Mouse (Mus musculus) adrenal gland, adult 2 months (tissue): ENCODE measurements around the gene Azi2. TPM values are rescaled to one million over a fixed set of nuclear protein-coding genes. Genes with fewer than 3 reads are reported as not detected.

Experiments
- DNase-seq: peaks from one replicate; pipeline ENCODE4 v3.0.0; 2021
- long read RNA-seq: library from polyadenylated mRNA; stranded (forward); transcript quantifications from one replicate; pipeline ENCODE4 v2.0.0, GENCODE M21; 2021
- polyA plus RNA-seq: library from polyadenylated mRNA; depleted of rRNA; stranded (reverse); fragments of >200 nt; gene quantifications from 2 replicates; pipeline ENCODE4 v1.2.3, GENCODE M21; 2012; rRNA removed
- total RNA-seq, 2 experiments: library from RNA; stranded (reverse); gene quantifications; 2 replicates each; pipeline ENCODE4 v1.2.3; 2021

Azi2 gene
- total RNA-seq (10 to 100 TPM; 68.6 to 76.7 TPM), polyA plus RNA-seq (36.8 and 37.5 TPM in 2 replicates)
- long read RNA-seq, transcript Azi2-201 (8 exons, 3,396 nt) = major isoform, 41 of 65 reads
- long read RNA-seq, partial matches to known transcripts = 9 of 65 reads
- long read RNA-seq, other reads (novel, unspliced or antisense) = 14 of 65 reads

- DNase-seq = peak; percentile 98
Measured at GRCm38 (mm10) chr9:118040218-118041021, at the start of gene Azi2. Gene Azi2, plus strand, starts transcription at chr9:118040499.

GRCm38 (mm10) chr9:117996631-117997030 is 43.7 kb upstream of the Azi2 start:
- no peak for DNase-seq

- DNase-seq = no peak
Measured at GRCm38 (mm10) chr9:118001488-118001887, 38.8 kb upstream of the Azi2 start.

GRCm38 (mm10) chr9:118003218-118003886 is 36.9 kb upstream of the Azi2 start:
- no peak for DNase-seq

GRCm38 (mm10) chr9:118003937-118004336 is 36.4 kb upstream of the Azi2 start:
- DNase-seq = no peak

- DNase-seq = no peak
Measured at GRCm38 (mm10) chr9:118012928-118013327, 27.4 kb upstream of the Azi2 start.

- DNase-seq = no peak
Measured at GRCm38 (mm10) chr9:118024966-118025365, 15.3 kb upstream of the Azi2 start.

- no peak for DNase-seq
Measured at GRCm38 (mm10) chr9:118029490-118029889, 10.8 kb upstream of the Azi2 start.

GRCm38 (mm10) chr9:118030252-118030651 is 10.0 kb upstream of the Azi2 start:
- DNase-seq = no peak

GRCm38 (mm10) chr9:118031694-118032093 is 8.6 kb upstream of the Azi2 start:
- no peak for DNase-seq

GRCm38 (mm10) chr9:118034990-118035389 is 5.3 kb upstream of the Azi2 start:
- DNase-seq = no peak

GRCm38 (mm10) chr9:118041022-118041400 is 712 bp downstream of the Azi2 start:
- no peak for DNase-seq

GRCm38 (mm10) chr9:118041646-118042045 is 1.3 kb downstream of the Azi2 start:
- no peak for DNase-seq

- no peak for DNase-seq
Measured at GRCm38 (mm10) chr9:118042738-118043137, 2.4 kb downstream of the Azi2 start.

- DNase-seq = no peak
Measured at GRCm38 (mm10) chr9:118043581-118043980, 3.3 kb downstream of the Azi2 start.

- no peak for DNase-seq
Measured at GRCm38 (mm10) chr9:118045011-118045533, 4.8 kb downstream of the Azi2 start.

GRCm38 (mm10) chr9:118053286-118053685 is 13.0 kb downstream of the Azi2 start:
- no peak for DNase-seq

GRCm38 (mm10) chr9:118059101-118059500 is 18.8 kb downstream of the Azi2 start:
- DNase-seq = no peak

- no peak for DNase-seq
Measured at GRCm38 (mm10) chr9:118070442-118070841, 30.1 kb downstream of the Azi2 start.

GRCm38 (mm10) chr9:118071337-118071736 is 31.0 kb downstream of the Azi2 start:
- DNase-seq = no peak

GRCm38 (mm10) chr9:118072101-118072500 is 31.8 kb downstream of the Azi2 start:
- DNase-seq = no peak

- DNase-seq = no peak
Measured at GRCm38 (mm10) chr9:118073358-118073757, 33.1 kb downstream of the Azi2 start.
